8 mouse cellular contexts compared by ENCODE assay signal in genomic region chr6:143166452-143167357, GRCm38 (mm10). TPM values are rescaled to one million over a fixed set of nuclear protein-coding genes. Genes with fewer than 3 reads are reported as not detected.
DNase-seq lines count a peak whose midpoint lies in the region; ATAC-seq lines count a peak whose summit lies in the region.

Gene Etnk1, plus strand, starts transcription at chr6:143167221.

- intact Hi-C loops in gastrocnemius, postnatal 14 days (cut with DNase I; ENCODE audit: low total_unique reads), result no loop called here
- intact Hi-C loops in left cerebral cortex, postnatal 10 days (cut with DNase I), result loop anchor here (5.0 kb wide), 1 partner anchor 59 kb away; no protein-coding TSS in a partner anchor

- ATAC-seq in inflammation-experienced regulatory T-cells, adult 6 months, result peak; percentile 81
- peak; percentile 76 for ATAC-seq in megakaryocyte-erythroid progenitor cell, adult 5-6 weeks (replicated peaks; ENCODE audit: low FRiP score, low TSS enrichment, poor library complexity, severe bottlenecking)

- DNase-seq in adrenal gland, adult (ENCODE audit: inconsistent age in 2 of 2, low spot score in 1 of 2), result peak; percentile 98
- DNase-seq in embryo, embryonic 10.5 days (ENCODE audit: low spot score), result peak; percentile 94
- DNase-seq in gastrocnemius, postnatal 14 days, result peak; percentile 96
- peak; percentile 97 for DNase-seq in left cerebral cortex, postnatal 10 days (ENCODE audit: extremely low spot score in 1 of 2, low spot score in 2 of 2)
- DNase-seq in right cerebral cortex, postnatal 25 days, result peak; percentile 98
- DNase-seq in urinary bladder, postnatal 4 days (ENCODE audit: low spot score in 2 of 2), result peak; percentile 94 to 95

RNA-seq across cellular contexts. Expression of gene Etnk1, which starts in this region (rescaled TPM):
- 10 to 100 TPM; 14.3 to 14.6 TPM for total RNA-seq in gastrocnemius, postnatal 14 days (2021)
- 10 to 100 TPM; 15.2 to 39.5 (median 37.0) TPM for polyA plus RNA-seq in inflammation-experienced regulatory T-cells, adult 6 months (2017; shearing (Covaris generic))
- 100 to 1,000 TPM; 151 to 153 TPM for total RNA-seq in left cerebral cortex, postnatal 10 days (2021)
- 65.0 and 74.2 TPM in 2 replicates for total RNA-seq in megakaryocyte-erythroid progenitor cell, adult 5-6 weeks (2014; fragmentation: Nextera tagmentation)
- 86.4 and 108 TPM in 2 replicates for total RNA-seq in megakaryocyte-erythroid progenitor cell, adult 5-6 weeks (2017)

Comparison
In these comparisons a context has a peak if more than half of its experiments do, and no peak if none do; other contexts are left out.
1. Peak in every context shown above with its lines: DNase-seq and ATAC-seq.
2. RNA of gene Etnk1 (total RNA-seq): 151 to 153 TPM in left cerebral cortex, postnatal 10 days and 65.0 to 108 TPM in megakaryocyte-erythroid progenitor cell, adult 5-6 weeks; 14.3 to 14.6 TPM in gastrocnemius, postnatal 14 days; every median in the first group is over 4 times any median in the second.